Comparison of ENCODE assay signal across 8 mouse cellular contexts in genomic region chr15:91190519-91191207, GRCm38 (mm10). TPM values are rescaled to one million over a fixed set of nuclear protein-coding genes. Genes with fewer than 3 reads are reported as not detected.
A peak's percentile ranks its signal among the peaks of the same experiment; 100 is the strongest.
DNase-seq lines count a peak whose midpoint lies in the region; ATAC-seq lines count a peak whose summit lies in the region.

No protein-coding gene starts in this region.

- H3K4me3 ChIP-seq in lung, embryonic 15.5 days: peak overlapping the region; percentile 40
- H3K4me3 ChIP-seq in embryonic facial prominence, embryonic 11.5 days (ENCODE audit: low read depth, low read length): peak overlapping the region; percentile 36
- peak overlapping the region; percentile 60 for H3K4me3 ChIP-seq in limb, embryonic 10.5 days
- H3K4me3 ChIP-seq in neural tube, embryonic 15.5 days (replicated peaks): peak overlapping the region; percentile 51

- H3K9me3 ChIP-seq in lung, embryonic 15.5 days: no peaks in the 10 kb centered on the region
- no peaks in the 10 kb centered on the region for H3K9me3 ChIP-seq in embryonic facial prominence, embryonic 11.5 days (replicated peaks; ENCODE audit: control insufficient read depth, low read length)
- H3K9me3 ChIP-seq in limb, embryonic 10.5 days (replicated peaks): no peaks in the 10 kb centered on the region
- H3K9me3 ChIP-seq in neural tube, embryonic 15.5 days (replicated peaks): no peaks in the 10 kb centered on the region

- H3K27ac ChIP-seq in lung, embryonic 15.5 days: peak overlapping the region; percentile 73; the same call in 1 of the 2 replicates
- H3K27ac ChIP-seq in embryonic facial prominence, embryonic 11.5 days (replicated peaks; ENCODE audit: low read depth, low read length): no peak overlapping the region
- no peak overlapping the region for H3K27ac ChIP-seq in limb, embryonic 10.5 days
- H3K27ac ChIP-seq in neural tube, embryonic 15.5 days (replicated peaks): peak overlapping the region; percentile 87

- peaks cover 10% of the 10 kb centered on the region for H3K4me1 ChIP-seq in lung, embryonic 15.5 days
- H3K4me1 ChIP-seq in embryonic facial prominence, embryonic 11.5 days (ENCODE audit: control insufficient read depth, insufficient read depth, low read length): no peaks in the 10 kb centered on the region
- H3K4me1 ChIP-seq in limb, embryonic 10.5 days: peaks cover 17% of the 10 kb centered on the region
- H3K4me1 ChIP-seq in neural tube, embryonic 15.5 days: peaks cover 21% of the 10 kb centered on the region

- H3K4me2 ChIP-seq in lung, embryonic 15.5 days: peak overlapping the region; percentile 79
- peak overlapping the region; percentile 54 for H3K4me2 ChIP-seq in embryonic facial prominence, embryonic 11.5 days (ENCODE audit: low read depth, low read length)
- peak overlapping the region; percentile 87 for H3K4me2 ChIP-seq in neural tube, embryonic 15.5 days

- ATAC-seq in lung, embryonic 15.5 days (ENCODE audit: borderline replicate concordance, extremely low read depth, low FRiP score, low TSS enrichment): no peak
- 0 out of 2 replicates have a peak, but pooled peaks have one; percentile 26 for ATAC-seq in embryonic facial prominence, embryonic 11.5 days (replicated peaks; ENCODE audit: insufficient number of reproducible peaks, low FRiP score, low TSS enrichment, low read depth)
- no peak for ATAC-seq in neural tube, embryonic 15.5 days (ENCODE audit: low FRiP score)

- 34% methylated on average over 17 of the region's 17 CpGs for WGBS in lung, embryonic 15.5 days
- 39% methylated on average over 17 of the region's 17 CpGs for WGBS in embryonic facial prominence, embryonic 11.5 days
- WGBS in limb, embryonic 10.5 days: 47% methylated on average over 17 of the region's 17 CpGs
- 32% methylated on average over 17 of the region's 17 CpGs for WGBS in neural tube, embryonic 15.5 days

- H3K36me3 ChIP-seq in lung, embryonic 15.5 days: no peaks in the 10 kb centered on the region
- H3K36me3 ChIP-seq in embryonic facial prominence, embryonic 11.5 days (replicated peaks; ENCODE audit: control insufficient read depth, insufficient read depth, low read depth, low read length): no peaks in the 10 kb centered on the region
- no peaks in the 10 kb centered on the region for H3K36me3 ChIP-seq in limb, embryonic 10.5 days
- H3K36me3 ChIP-seq in neural tube, embryonic 15.5 days: no peaks in the 10 kb centered on the region

- H3K9ac ChIP-seq in lung, embryonic 15.5 days: peak overlapping the region; percentile 39
- peak overlapping the region; percentile 30; the same call in 1 of the 2 replicates for H3K9ac ChIP-seq in embryonic facial prominence, embryonic 11.5 days (replicated peaks; ENCODE audit: low read length)
- H3K9ac ChIP-seq in neural tube, embryonic 15.5 days (replicated peaks): peak overlapping the region; percentile 59

- H3K27me3 ChIP-seq in lung, embryonic 15.5 days: no peaks in the 10 kb centered on the region
- H3K27me3 ChIP-seq in embryonic facial prominence, embryonic 11.5 days (ENCODE audit: control insufficient read depth, insufficient read depth, low read length): no peaks in the 10 kb centered on the region
- H3K27me3 ChIP-seq in limb, embryonic 10.5 days (ENCODE audit: low read depth, poor library complexity, severe bottlenecking): no peaks in the 10 kb centered on the region
- H3K27me3 ChIP-seq in neural tube, embryonic 15.5 days (replicated peaks): no peaks in the 10 kb centered on the region

- no peak for DNase-seq in lung, postnatal 10 days
- DNase-seq in embryonic facial prominence, embryonic 11.5 days (ENCODE audit: low spot score): no peak
- DNase-seq in limb, embryonic 10.5 days (ENCODE audit: low spot score): peak; percentile 32
- DNase-seq in thymus, postnatal 10 days (ENCODE audit: low spot score in 2 of 2): no peak
- no peak for DNase-seq in thymus, postnatal 0 days (ENCODE audit: low spot score)
- DNase-seq in kidney, adult 11 months: no peak

RNA-seq across cellular contexts. Expression of gene Abcd2, which starts 0.9 kb away (rescaled TPM):
- 2.7 and 4.0 TPM in 2 replicates for polyA plus RNA-seq in lung, embryonic 15.5 days (2015; fragmentation: Nextera tagmentation; extraction: Ambion mirVana)
- polyA plus RNA-seq in embryonic facial prominence, embryonic 11.5 days (2014; fragmentation: Nextera tagmentation; extraction: Ambion mirVana): 9.2 and 10.1 TPM in 2 replicates
- polyA plus RNA-seq in limb, embryonic 10.5 days (2016; fragmentation: Nextera tagmentation; extraction: Ambion mirVana): 2.1 and 3.2 TPM in 2 replicates
- 4.7 and 5.2 TPM in 2 replicates for polyA plus RNA-seq in neural tube, embryonic 15.5 days (2015; fragmentation: Nextera tagmentation; extraction: Ambion mirVana)
- polyA plus RNA-seq in thymus, postnatal 0 days (2015; fragmentation: Nextera tagmentation; extraction: Ambion mirVana): 0.79 and 0.84 TPM in 2 replicates

RNA-seq across cellular contexts. Expression of gene CN725425, which starts 8.6 kb away (rescaled TPM):
- polyA plus RNA-seq in lung, embryonic 15.5 days (2015; fragmentation: Nextera tagmentation; extraction: Ambion mirVana): 0.08 TPM in 1 of 2 replicates, not detected in the other
- polyA plus RNA-seq in embryonic facial prominence, embryonic 11.5 days (2014; fragmentation: Nextera tagmentation; extraction: Ambion mirVana): not detected in 2 replicates
- not detected in 2 replicates for polyA plus RNA-seq in limb, embryonic 10.5 days (2016; fragmentation: Nextera tagmentation; extraction: Ambion mirVana)
- polyA plus RNA-seq in neural tube, embryonic 15.5 days (2015; fragmentation: Nextera tagmentation; extraction: Ambion mirVana): not detected in 2 replicates
- polyA plus RNA-seq in thymus, postnatal 0 days (2015; fragmentation: Nextera tagmentation; extraction: Ambion mirVana): not detected in 2 replicates

Comparison
In these comparisons a context has a peak if more than half of its experiments do, and no peak if none do; other contexts are left out.
1. H3K27ac ChIP-seq: peak in lung, embryonic 15.5 days (single experiment) and neural tube, embryonic 15.5 days (single experiment); none in embryonic facial prominence, embryonic 11.5 days (single experiment) and limb, embryonic 10.5 days (single experiment).
2. Peak in every context shown above with its lines, with median percentiles within 50 percentile points of each other: H3K4me2 ChIP-seq, H3K4me3 ChIP-seq and H3K9ac ChIP-seq.